Mouse (Mus musculus) gastrocnemius, postnatal 14 days (tissue): ENCODE measurements around the gene Taf6l. TPM values are rescaled to one million over a fixed set of nuclear protein-coding genes. Genes with fewer than 3 reads are reported as not detected.

Source experiments
- DNase-seq: peaks from one replicate; pipeline ENCODE4 v3.0.0; 2021; ENCODE audit warnings: mixed read lengths
- intact Hi-C: fragments of 180-260 bp; cut with DNase I; formaldehyde crosslinking; loops from one replicate; pipeline ENCODE4 v1.15.1; 2025; ENCODE audit warnings: low total_unique reads
- total RNA-seq, 2 experiments: library from RNA; stranded (reverse); gene quantifications; 2 replicates each; pipeline ENCODE4 v1.2.3; 2021

The Taf6l gene
- total RNA-seq, 2 experiments from 2014 or later = 9.0 to 9.4 TPM

- DNase-seq = no peak
- intact Hi-C loops = no loop called here
Observed at GRCm38 (mm10) chr19:8798947-8799315, 12.7 kb upstream of the Taf6l start.

- DNase-seq = peak; percentile 88
- intact Hi-C loops = no loop called here
Observed at GRCm38 (mm10) chr19:8798264-8798946, 12.2 kb upstream of the Taf6l start, which contains the start of gene Polr2g. TSS of gene Polr2g (minus strand) at chr19:8798577.

- intact Hi-C loops = no loop called here
Observed at GRCm38 (mm10) chr19:8790171-8790570, 4.0 kb upstream of the Taf6l start.

GRCm38 (mm10) chr19:8789171-8789570 lies 3.0 kb upstream of the Taf6l start:
- DNase-seq = no peak
- intact Hi-C loops = no loop called here

More at GRCm38 (mm10) chr19:8790171-8790570, 4.0 kb upstream of the Taf6l start:
- DNase-seq = no peak

- DNase-seq = no peak
- intact Hi-C loops = no loop called here
Observed at GRCm38 (mm10) chr19:8788521-8788920, 2.3 kb upstream of the Taf6l start.

- intact Hi-C loops = no loop called here
- peak; percentile 26 for DNase-seq
Observed at GRCm38 (mm10) chr19:8774951-8775421, 11.2 kb downstream of the Taf6l start.

GRCm38 (mm10) chr19:8774086-8774835 lies 12.0 kb downstream of the Taf6l start, which contains the start of gene Tmem179b:
TSS of gene Tmem179b (minus strand) at chr19:8774467.
- intact Hi-C loops = no loop called here

GRCm38 (mm10) chr19:8773409-8773808 lies 12.8 kb downstream of the Taf6l start:
- no peak for DNase-seq
- intact Hi-C loops = no loop called here

More at GRCm38 (mm10) chr19:8774086-8774835, 12.0 kb downstream of the Taf6l start, which contains the start of gene Tmem179b:
- DNase-seq = peak; percentile 95

GRCm38 (mm10) chr19:8772996-8773395 lies 13.2 kb downstream of the Taf6l start:
- no peak for DNase-seq
- intact Hi-C loops = no loop called here

GRCm38 (mm10) chr19:8770567-8771270 lies 15.5 kb downstream of the Taf6l start, which contains the start of gene Tmem223:
TSS of gene Tmem223 (plus strand) at chr19:8770996.
- DNase-seq = peak; percentile 84
- intact Hi-C loops = no loop called here

- intact Hi-C loops = no loop called here
Observed at GRCm38 (mm10) chr19:8765562-8765961, 20.7 kb downstream of the Taf6l start.

GRCm38 (mm10) chr19:8763276-8763675 lies 22.9 kb downstream of the Taf6l start:
- intact Hi-C loops = no loop called here
- no peak for DNase-seq

More at GRCm38 (mm10) chr19:8765562-8765961, 20.7 kb downstream of the Taf6l start:
- no peak for DNase-seq

- DNase-seq = no peak
Observed at GRCm38 (mm10) chr19:8760757-8761156, 25.5 kb downstream of the Taf6l start.

GRCm38 (mm10) chr19:8758899-8759298 lies 27.3 kb downstream of the Taf6l start:
- intact Hi-C loops = no loop called here
- DNase-seq = no peak

More at GRCm38 (mm10) chr19:8760757-8761156, 25.5 kb downstream of the Taf6l start:
- intact Hi-C loops = no loop called here

GRCm38 (mm10) chr19:8757471-8757998 lies 28.7 kb downstream of the Taf6l start:
- no peak for DNase-seq
- intact Hi-C loops = no loop called here

- peak; percentile 94 for DNase-seq
- intact Hi-C loops = no loop called here
Observed at GRCm38 (mm10) chr19:8756635-8757387, 29.4 kb downstream of the Taf6l start, which contains the start of gene Nxf1. TSS of gene Nxf1 (plus strand) at chr19:8757073.

- no peak for DNase-seq
- intact Hi-C loops = no loop called here
Observed at GRCm38 (mm10) chr19:8755652-8756051, 30.6 kb downstream of the Taf6l start.

GRCm38 (mm10) chr19:8747368-8747767 lies 38.8 kb downstream of the Taf6l start:
- no peak for DNase-seq
- intact Hi-C loops = no loop called here

GRCm38 (mm10) chr19:8745382-8745781 lies 40.8 kb downstream of the Taf6l start:
- intact Hi-C loops = no loop called here
- DNase-seq = no peak
